Mouse (Mus musculus) ES-E14 (cell line): ENCODE results near the gene Far2. TPM values are rescaled to one million over a fixed set of nuclear protein-coding genes. Genes with fewer than 3 reads are reported as not detected.

ENCODE experiments used
- DNase-seq: peaks from one replicate; pipeline ENCODE4 v3.0.0-alpha.2; 2013; ENCODE audit warnings: low read depth, low spot score
- H3K27ac ChIP-seq: 2 replicates; pipeline ENCODE4 v1.5.1; 2012; ENCODE audit warnings: low read depth, mild to moderate bottlenecking, low read length, moderate library complexity, mixed read lengths; ENCODE audit not compliant: poor library complexity, insufficient read depth, severe bottlenecking
- H3K36me3 ChIP-seq: 2 replicates; pipeline ENCODE4 v1.6.1; 2012; ENCODE audit warnings: mild to moderate bottlenecking, low read length, moderate library complexity, mixed read lengths; ENCODE audit not compliant: control insufficient read depth, poor library complexity, insufficient read depth, severe bottlenecking
- H3K4me1 ChIP-seq, 2 experiments: fragments of 150-350 bp in 1 of 2; sonication (generic) in 1 of 2; 2 replicates each; pipeline ENCODE4 v1.6.1; 2012; ENCODE audit warnings: low read length in 2 of 2, mild to moderate bottlenecking in 1 of 2, mixed read lengths in 1 of 2; ENCODE audit not compliant: control insufficient read depth in 2 of 2, insufficient read depth in 2 of 2, poor library complexity in 1 of 2
- H3K4me3 ChIP-seq, 2 experiments: fragments of 150-350 bp in 1 of 2; sonication (generic) in 1 of 2; 2 replicates each; pipeline ENCODE4 v1.5.1; 2012; ENCODE audit warnings: low read length in 2 of 2, low read depth in 1 of 2, mild to moderate bottlenecking in 1 of 2, mixed read lengths in 1 of 2; ENCODE audit not compliant: insufficient read depth in 1 of 2, poor library complexity in 1 of 2, severe bottlenecking in 1 of 2
- H3K9ac ChIP-seq: 2 replicates; pipeline ENCODE4 v1.6.1; 2012; ENCODE audit warnings: low read depth, mild to moderate bottlenecking, low read length, mixed read lengths; ENCODE audit not compliant: poor library complexity, insufficient read depth, severe bottlenecking
- H3K9me3 ChIP-seq: fragments of 150-350 bp; sonication (generic); 2 replicates; pipeline ENCODE4 v1.6.1; 2012; ENCODE audit warnings: low read depth, mild to moderate bottlenecking, low read length; ENCODE audit not compliant: control insufficient read depth, insufficient read depth
- CHD2 ChIP-seq: IDR thresholded peaks from 2 replicates; pipeline ENCODE4 v1.6.1; 2014; ENCODE audit warnings: mild to moderate bottlenecking, low read depth, low read length, inconsistent platforms
- HCFC1 ChIP-seq: IDR thresholded peaks from 2 replicates; pipeline ENCODE4 v1.6.1; 2012; ENCODE audit warnings: low read length, inconsistent platforms, borderline replicate concordance; ENCODE audit not compliant: insufficient read depth
- MAFK ChIP-seq: IDR thresholded peaks from 2 replicates; pipeline ENCODE4 v1.6.1; 2014; ENCODE audit warnings: mild to moderate bottlenecking, low read depth, low read length, inconsistent platforms; ENCODE audit not compliant: insufficient read depth
- ZC3H11A ChIP-seq: IDR thresholded peaks from 2 replicates; pipeline ENCODE4 v1.6.1; 2012; ENCODE audit warnings: low read depth, mild to moderate bottlenecking, inconsistent platforms, low read length, borderline replicate concordance
- ZNF384 ChIP-seq: IDR thresholded peaks from 2 replicates; pipeline ENCODE4 v1.6.1; 2012; ENCODE audit warnings: low read depth, low read length, inconsistent platforms
- in situ Hi-C, 2 experiments: fragments of 600-800 bp; cut with MboI; formaldehyde crosslinking; loops; one replicate each; pipeline ENCODE4 v1.15.1; 2025; ENCODE audit warnings: low sequenced_read_pairs in 2 of 2, inconsistent platforms in 1 of 2; ENCODE audit not compliant: unreplicated experiment in 2 of 2
- total RNA-seq: library from RNA; depleted of rRNA; stranded (reverse); fragments of 300-350 nt; gene quantifications from 2 replicates; pipeline ENCODE4 v1.2.3, GENCODE M21; 2012

Gene Far2
- total RNA-seq, 1 experiment: 1.5 TPM

DNA sequence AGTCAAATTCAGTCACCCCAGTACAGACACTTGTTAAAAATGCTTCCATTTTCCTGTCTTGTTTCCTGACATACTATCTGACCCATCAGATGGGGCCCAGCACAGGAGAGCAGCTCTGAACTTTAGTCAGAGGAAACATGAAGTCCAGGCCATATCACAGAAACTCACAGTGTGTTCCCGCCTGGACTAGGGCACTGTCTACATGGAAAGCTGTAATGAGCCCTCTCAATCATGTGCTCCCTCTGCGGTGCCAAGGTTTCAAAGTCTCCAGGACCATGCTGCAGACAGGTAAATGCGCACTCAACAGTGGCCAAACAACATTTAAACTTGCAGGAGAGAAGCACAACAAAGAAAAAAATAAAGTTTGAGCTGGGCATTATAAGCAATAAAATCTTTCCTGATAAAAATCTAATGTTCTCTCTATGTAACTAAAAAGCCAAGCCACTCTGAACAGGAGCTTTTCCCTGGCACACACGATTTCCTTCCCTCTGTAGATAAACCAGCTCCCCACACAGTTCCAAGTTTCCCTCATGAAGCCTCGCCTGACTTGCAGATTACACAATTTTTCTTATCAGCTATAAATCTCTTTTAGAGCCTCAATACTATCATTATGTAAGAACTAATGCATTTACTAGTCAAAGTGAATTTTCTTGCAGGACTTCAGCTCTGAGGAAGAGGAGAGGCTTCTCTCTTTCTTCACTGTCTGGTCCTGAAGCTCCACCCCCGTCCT is 147.1 kb downstream of the Far2 start:
- no peak for DNase-seq
- no peak overlapping the region for H3K4me3 ChIP-seq
- no peaks in the 10 kb centered on the region for H3K9me3 ChIP-seq
- TF ChIP-seq HCFC1 (no peak), CHD2 (no peak), ZC3H11A (no peak), MAFK (no peak), ZNF384 (no peak)
- peaks cover 11% of the 10 kb centered on the region for H3K36me3 ChIP-seq
- in situ Hi-C loops: no loop called here
- H3K27ac ChIP-seq: no peak overlapping the region
- H3K9ac ChIP-seq: no peak overlapping the region
- no peaks in the 10 kb centered on the region for H3K4me1 ChIP-seq

DNA sequence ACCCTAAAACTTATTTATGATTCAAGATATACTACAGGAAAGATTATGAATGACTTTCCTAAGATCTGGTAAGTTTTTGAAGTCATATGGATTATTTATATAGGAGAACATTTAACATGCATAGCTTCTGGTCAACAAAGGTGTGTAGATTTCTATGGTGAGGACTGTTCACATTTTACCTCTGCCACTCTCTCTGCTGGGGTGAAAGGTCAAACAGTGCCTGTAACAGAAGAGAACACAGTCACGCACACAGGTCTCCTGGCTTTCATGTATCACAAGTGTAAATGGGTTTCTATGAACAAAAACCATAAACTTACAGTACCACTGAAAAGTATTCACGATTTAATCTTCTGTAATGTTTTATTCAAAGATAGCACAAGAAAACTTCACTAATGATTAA is 152.1 kb downstream of the Far2 start:
- Histone ChIP-seq H3K4me1 (no peaks in the 10 kb centered on the region), H3K27ac (no peak overlapping the region), H3K9ac (no peak overlapping the region), H3K4me3 (no peak overlapping the region), H3K9me3 (no peaks in the 10 kb centered on the region), H3K36me3 (peaks cover 16% of the 10 kb centered on the region)
- no peak for TF ChIP-seq HCFC1
- no peak for TF ChIP-seq MAFK
- no peak for TF ChIP-seq ZNF384
- TF ChIP-seq ZC3H11A: no peak
- TF ChIP-seq CHD2: no peak
- in situ Hi-C loops: no loop called here
- no peak for DNase-seq

DNA sequence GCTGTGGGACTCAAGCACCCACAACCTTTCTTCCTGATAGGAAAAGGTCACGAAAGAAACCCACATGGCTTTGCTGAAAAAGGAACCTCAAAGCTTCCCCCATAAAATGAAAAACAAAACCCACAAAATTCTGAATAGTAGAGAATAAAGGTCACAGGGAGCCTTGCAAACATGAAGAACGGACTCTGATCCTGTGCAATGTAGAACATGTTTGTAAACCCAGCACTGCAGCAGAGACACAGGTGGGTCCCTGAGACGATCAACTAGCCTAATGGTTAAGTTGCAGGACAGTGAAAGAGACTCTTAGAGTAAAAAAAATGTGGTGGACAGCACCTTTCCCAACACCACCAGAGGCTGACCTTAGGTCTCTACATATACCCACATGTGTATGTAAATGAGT is 152.7 kb downstream of the Far2 start:
- Histone ChIP-seq H3K4me1 (no peaks in the 10 kb centered on the region), H3K27ac (no peak overlapping the region), H3K36me3 (peaks cover 16% of the 10 kb centered on the region), H3K9me3 (no peaks in the 10 kb centered on the region), H3K9ac (no peak overlapping the region), H3K4me3 (no peak overlapping the region)
- in situ Hi-C loops: no loop called here
- TF ChIP-seq ZC3H11A: no peak
- TF ChIP-seq MAFK: no peak
- no peak for TF ChIP-seq ZNF384
- no peak for TF ChIP-seq CHD2
- TF ChIP-seq HCFC1: no peak
- DNase-seq: no peak

DNA sequence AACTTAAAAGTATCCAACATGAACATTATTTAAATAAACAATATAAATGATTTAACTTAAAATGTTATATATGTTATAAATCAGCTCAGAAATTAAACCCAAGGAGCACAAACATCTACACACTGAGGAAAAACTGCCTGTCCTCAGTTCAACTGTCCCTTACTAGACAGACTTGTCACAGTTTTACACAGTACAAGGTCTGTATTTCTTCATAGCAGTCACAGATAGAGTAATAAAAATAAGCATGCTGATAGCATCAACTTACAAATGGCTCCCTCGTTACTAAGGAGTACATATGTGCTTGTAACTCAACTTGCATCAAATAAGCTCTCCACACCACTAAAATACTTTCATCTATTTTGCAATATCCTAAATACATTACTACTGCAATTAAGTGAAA is 158.1 kb downstream of the Far2 start:
- in situ Hi-C loops: no loop called here
- H3K36me3 ChIP-seq: peaks cover 12% of the 10 kb centered on the region
- H3K9me3 ChIP-seq: no peaks in the 10 kb centered on the region
- H3K4me3 ChIP-seq: no peak overlapping the region
- no peak for DNase-seq
- H3K27ac ChIP-seq: no peak overlapping the region
- H3K9ac ChIP-seq: no peak overlapping the region
- TF ChIP-seq CHD2: no peak
- no peaks in the 10 kb centered on the region for H3K4me1 ChIP-seq

DNA sequence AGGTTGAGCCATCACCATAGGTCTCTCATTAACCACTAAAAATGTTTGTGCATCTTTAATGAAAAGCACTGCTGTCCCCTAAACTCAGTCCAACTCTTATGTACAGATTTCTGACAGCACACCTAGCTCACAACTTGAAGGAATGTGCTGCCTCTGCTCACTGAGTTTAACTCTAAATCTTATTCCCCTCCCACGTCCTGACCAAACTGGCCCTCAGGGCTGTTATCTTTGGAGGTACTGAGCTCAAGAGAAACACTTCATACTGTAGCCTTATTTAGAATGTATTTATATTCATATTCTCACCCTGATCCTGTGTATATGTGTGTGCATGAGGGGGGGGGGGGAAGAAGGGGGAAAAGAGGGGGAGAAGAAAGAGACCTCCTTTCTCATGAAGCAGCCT is 160.5 kb downstream of the Far2 start:
- no peak overlapping the region for H3K9ac ChIP-seq
- no peak overlapping the region for H3K27ac ChIP-seq
- no peak overlapping the region for H3K4me3 ChIP-seq
- no peaks in the 10 kb centered on the region for H3K9me3 ChIP-seq
- H3K4me1 ChIP-seq: 0 out of 4 replicates have a peak, but pooled peaks cover 0 to 3% of the 10 kb centered on the region in 2 experiments
- TF ChIP-seq CHD2 (no peak), MAFK (no peak), ZC3H11A (no peak), ZNF384 (no peak), HCFC1 (no peak)
- peaks cover 6% of the 10 kb centered on the region; the same call in 1 of the 2 replicates for H3K36me3 ChIP-seq
- in situ Hi-C loops: no loop called here
- DNase-seq: no peak
